Mouse (Mus musculus): ENCODE data around the gene Ctsk.

DNA sequence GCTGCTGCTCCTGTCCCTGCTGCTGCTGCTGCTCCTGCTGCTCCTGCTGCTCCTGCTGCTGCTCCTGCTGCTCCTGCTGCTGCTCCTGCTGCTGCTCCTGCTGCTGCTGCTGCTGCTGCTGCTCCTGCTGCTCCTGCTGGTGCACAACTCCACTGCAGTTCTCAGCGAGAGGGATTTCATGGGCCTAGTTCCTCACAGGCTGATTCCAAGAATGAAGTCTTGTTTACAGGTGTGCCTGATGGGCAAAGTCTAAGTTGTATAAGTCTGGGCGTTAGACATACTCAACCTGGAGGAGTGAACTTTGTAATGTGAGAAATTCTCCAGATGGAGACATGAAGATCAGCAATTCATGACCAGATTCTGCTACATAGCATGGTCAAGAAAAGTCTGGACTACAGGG lies 25.6 kb downstream of the Ctsk start:
- TF ChIP-seq CTCF (IDR thresholded peaks at IDR 0.05; ENCODE audit: insufficient read depth, low read depth, low read length), result no peak
- TF ChIP-seq POLR2A (IDR thresholded peaks at IDR 0.05; ENCODE audit: insufficient read depth, low read depth, low read length), result no peak
